Mouse (Mus musculus): ENCODE results near the gene Pcdh8.

Pcdh8 gene

GRCm38 (mm10) chr14:79753733-79754132 is 17.4 kb downstream of the Pcdh8 start:
- no peak for DNase-seq

GRCm38 (mm10) chr14:79740515-79740914 is 30.6 kb downstream of the Pcdh8 start:
- DNase-seq, result no peak

GRCm38 (mm10) chr14:79738441-79738840 is 32.7 kb downstream of the Pcdh8 start:
- no peak for DNase-seq

GRCm38 (mm10) chr14:79737642-79738379 is 33.3 kb downstream of the Pcdh8 start:
- no peak for DNase-seq

- no peak for DNase-seq
Observed at GRCm38 (mm10) chr14:79736781-79737180, 34.3 kb downstream of the Pcdh8 start.

- DNase-seq, result no peak
Observed at GRCm38 (mm10) chr14:79733501-79733900, 37.6 kb downstream of the Pcdh8 start.

GRCm38 (mm10) chr14:79728811-79729210 is 42.3 kb downstream of the Pcdh8 start:
- DNase-seq, result no peak

- DNase-seq, result no peak
Observed at GRCm38 (mm10) chr14:79724002-79724681, 47.0 kb downstream of the Pcdh8 start.

- DNase-seq, result no peak
Observed at GRCm38 (mm10) chr14:79722228-79722627, 48.9 kb downstream of the Pcdh8 start.
